Mouse (Mus musculus): ENCODE measurements around the gene Gm3880.
"Not testable (repeated sequence)": the region's sequence is repeated elsewhere in the genome, so short reads cannot be mapped to it uniquely, and the experiment has no call there.

Gm3880 gene

GRCm38 (mm10) chrX:102686872-102687271, at the start of gene Gm3880:
Gm3880 (minus strand) TSS chrX:102686972.
- DNase-seq (ENCODE audit: low read depth, low spot score) = not testable (repeated sequence)

GRCm38 (mm10) chrX:102724226-102724625, 37.5 kb upstream of the Gm3880 start:
- DNase-seq (ENCODE audit: low read depth, low spot score) = not testable (repeated sequence)

GRCm38 (mm10) chrX:102707535-102707934, 20.8 kb upstream of the Gm3880 start, which contains the start of the genes Gm9112 and Dmrtc1b:
Gm9112 (minus strand) TSS chrX:102707635.
Dmrtc1b (plus strand) TSS chrX:102707865.
- DNase-seq (ENCODE audit: low read depth, low spot score) = not testable (repeated sequence)

DNA sequence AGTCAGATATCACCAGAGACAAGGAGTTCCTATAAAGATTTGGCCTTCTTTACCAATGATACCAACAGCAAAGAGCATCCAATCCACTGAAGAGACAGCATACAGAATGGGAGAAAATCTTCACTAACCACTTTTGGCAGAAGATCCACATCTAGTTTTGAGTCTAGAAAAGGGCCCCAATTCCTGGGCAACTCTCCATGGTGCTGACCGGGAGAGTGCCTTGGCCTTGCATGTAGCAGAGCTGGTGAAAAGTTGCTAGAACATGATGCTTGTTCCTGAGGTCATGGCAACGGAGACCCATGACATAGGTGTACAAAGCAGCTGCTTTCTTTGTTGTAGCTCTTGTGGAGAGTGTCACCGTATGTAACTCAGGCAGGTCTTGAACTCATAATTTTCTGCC, 13.9 kb upstream of the Gm3880 start:
- DNase-seq (ENCODE audit: low read depth, low spot score) = not testable (repeated sequence)

DNA sequence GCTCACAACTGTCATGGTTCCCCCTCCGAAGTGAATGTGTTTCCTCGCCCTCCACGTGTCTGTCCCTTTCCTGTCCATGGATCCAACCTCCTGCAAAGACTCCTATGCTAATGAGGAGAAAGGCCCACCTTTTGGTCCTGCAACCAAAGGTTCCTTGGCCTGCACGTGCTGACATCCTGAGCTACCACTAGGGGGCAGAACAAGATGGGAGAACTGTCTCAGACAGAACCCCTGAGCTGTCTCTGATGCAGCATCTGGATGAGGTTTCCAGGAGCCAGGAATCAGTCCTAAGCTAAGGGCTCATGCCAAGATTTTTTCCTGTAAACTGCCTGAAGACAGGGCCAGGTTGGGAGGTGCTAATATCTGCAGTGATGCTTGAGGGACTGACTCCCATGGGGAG, 2.5 kb upstream of the Gm3880 start:
- DNase-seq (ENCODE audit: low read depth, low spot score) = not testable (repeated sequence)

GRCm38 (mm10) chrX:102684706-102685105, 2.1 kb downstream of the Gm3880 start:
- DNase-seq (ENCODE audit: low read depth, low spot score) = not testable (repeated sequence)

DNA sequence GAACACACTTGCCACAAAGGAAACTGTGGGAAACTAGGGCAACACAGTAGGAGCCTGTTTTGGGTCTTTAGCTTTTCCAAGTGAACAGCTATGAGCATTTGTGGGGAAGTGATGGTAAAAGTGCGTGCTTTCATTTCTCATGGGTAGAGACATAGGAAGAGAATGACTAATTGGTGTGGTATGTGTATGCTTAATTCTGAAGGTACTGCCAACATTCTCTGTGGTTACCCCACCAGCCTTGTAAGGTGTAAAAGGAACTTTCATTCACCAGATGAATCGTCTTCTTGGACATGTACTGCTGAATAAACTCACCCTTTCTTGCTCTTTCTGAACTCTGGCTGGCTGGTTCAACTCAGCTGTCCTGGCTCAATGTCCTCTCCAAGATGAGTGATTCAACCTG, 20.1 kb downstream of the Gm3880 start:
- no peak for DNase-seq (ENCODE audit: low read depth, low spot score)

DNA sequence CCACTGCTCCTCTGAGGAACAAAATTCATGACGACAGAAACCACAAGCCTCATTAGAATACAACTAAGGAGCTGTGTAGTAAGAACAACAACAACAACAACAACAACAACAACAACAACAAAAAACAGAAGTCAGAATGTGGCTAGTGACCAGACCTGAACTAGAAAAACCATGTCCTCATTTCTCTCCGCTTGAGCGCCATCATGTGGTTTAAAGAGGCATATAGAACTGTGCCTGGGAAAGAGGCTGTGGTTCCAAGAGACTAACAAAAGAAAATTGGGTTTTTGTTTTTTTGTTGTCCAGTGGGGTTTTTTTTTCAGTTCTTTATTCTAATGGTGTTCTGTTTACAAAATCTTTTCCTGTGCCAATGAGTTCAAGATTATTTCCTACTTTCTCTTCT, 26.1 kb downstream of the Gm3880 start:
- no peak for DNase-seq (ENCODE audit: low read depth, low spot score)

DNA sequence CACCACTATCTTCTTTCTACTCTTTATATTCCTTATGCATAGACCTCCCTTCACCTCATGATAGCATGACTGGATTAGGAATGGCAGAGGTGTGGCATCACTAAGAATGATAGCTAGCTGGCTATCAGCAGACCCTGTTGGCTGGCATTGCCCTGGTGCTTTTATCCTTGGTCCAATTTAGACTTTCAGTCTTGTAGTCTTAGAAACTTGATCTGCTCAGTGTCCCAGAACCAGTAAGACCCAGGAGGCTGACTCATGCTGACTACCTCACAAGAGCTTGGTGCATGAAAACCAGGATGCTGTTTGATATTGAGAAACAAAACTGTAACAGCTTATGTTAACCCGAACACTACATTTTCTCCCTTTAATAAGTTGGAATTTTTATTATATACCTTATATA, 41.1 kb downstream of the Gm3880 start:
- no peak for DNase-seq (ENCODE audit: low read depth, low spot score)

GRCm38 (mm10) chrX:102645146-102645545, 41.6 kb downstream of the Gm3880 start:
- DNase-seq (ENCODE audit: low read depth, low spot score) = no peak

GRCm38 (mm10) chrX:102644573-102644951, 42.2 kb downstream of the Gm3880 start:
- no peak for DNase-seq (ENCODE audit: low read depth, low spot score)

GRCm38 (mm10) chrX:102643823-102644572, 42.8 kb downstream of the Gm3880 start, which contains the start of gene Phka1:
Phka1 (minus strand) TSS chrX:102644246.
- no peak for DNase-seq (ENCODE audit: low read depth, low spot score)
